Comparison of ENCODE assay signal across 11 mouse cellular contexts in the genomic region with DNA sequence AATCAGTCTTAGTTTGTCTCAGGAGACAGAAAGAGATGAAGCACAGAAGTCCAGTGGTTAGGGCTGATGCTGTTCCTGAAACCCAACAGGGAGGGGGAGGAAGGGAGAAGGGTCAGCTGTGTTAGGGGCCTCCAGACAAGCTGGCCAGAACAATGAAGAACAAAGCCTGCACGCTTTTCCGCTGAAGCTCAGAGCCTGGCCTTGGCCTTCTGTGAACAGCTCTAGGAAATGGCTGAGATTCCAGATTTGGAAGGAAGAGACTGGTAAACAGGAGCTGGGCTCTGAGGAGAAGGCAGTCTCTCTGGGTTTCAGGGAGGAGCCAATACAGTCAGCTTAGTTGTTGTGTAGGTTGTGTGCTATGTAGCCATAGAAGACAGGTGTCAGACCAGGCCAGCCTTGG. TPM values are rescaled to one million over a fixed set of nuclear protein-coding genes. Genes with fewer than 3 reads are reported as not detected.
DNase-seq lines count a peak whose midpoint lies in the region; ATAC-seq and TF ChIP-seq lines count a peak whose summit lies in the region.
"Had no signal": no experiment of that assay in that cellular context is flagged by ENCODE, and none has a peak within 500 bp of the region (broad histone marks: within the 10 kb centered on the region; RNA-seq: fewer than 3 reads in every experiment).

No protein-coding gene starts in this region.

- no peak overlapping the region for H3K4me3 ChIP-seq in gastrocnemius, adult 2 months
- H3K4me3 ChIP-seq in cortical plate, adult 2 months (ENCODE audit: insufficient read depth, low read length): no peak overlapping the region
- no peak overlapping the region for H3K4me3 ChIP-seq in lung, embryonic 16.5 days (ENCODE audit: low read length)
- H3K4me3 ChIP-seq in forebrain, postnatal 0 days (ENCODE audit: low read depth, low read length): no peak overlapping the region
- H3K4me3 ChIP-seq in layer of hippocampus, adult 2 months: no peak overlapping the region
- H3K4me3 ChIP-seq: limb, embryonic 10.5 days had no signal

- no peak overlapping the region for H3K4me2 ChIP-seq in lung, embryonic 16.5 days (ENCODE audit: low read depth, low read length)
- H3K4me2 ChIP-seq in forebrain, postnatal 0 days (ENCODE audit: low read depth): no peak overlapping the region

- peak; percentile 83 for ATAC-seq in lung, embryonic 16.5 days (ENCODE audit: low read depth)
- ATAC-seq in forebrain, postnatal 0 days: no peak
- ATAC-seq: midbrain, embryonic 16.5 days had no signal

- WGBS in lung, embryonic 16.5 days: 68% methylated on average over 2 of the region's 2 CpGs
- WGBS in forebrain, postnatal 0 days: 48% methylated on average over 2 of the region's 2 CpGs

- H3K27me3 ChIP-seq in lung, embryonic 16.5 days (ENCODE audit: control insufficient read depth, insufficient read depth, low read depth, low read length): no peaks in the 10 kb centered on the region
- no peaks in the 10 kb centered on the region for H3K27me3 ChIP-seq in forebrain, postnatal 0 days (ENCODE audit: insufficient read depth, low read length)

- no peaks in the 10 kb centered on the region for H3K36me3 ChIP-seq in lung, embryonic 16.5 days (ENCODE audit: control insufficient read depth, insufficient read depth, low read length)
- no peaks in the 10 kb centered on the region for H3K36me3 ChIP-seq in forebrain, postnatal 0 days (ENCODE audit: insufficient read depth)
- H3K36me3 ChIP-seq: limb, embryonic 10.5 days had no signal

- no peak for DNase-seq in gastrocnemius, adult 2 months
- no peak for DNase-seq in gastrocnemius, adult 8-10 months (ENCODE audit: low spot score in 2 of 2)
- DNase-seq in kidney, adult 8-10 months: peak; percentile 50 to 67
- DNase-seq in forebrain, postnatal 0 days: no peak
- DNase-seq in urinary bladder, adult 18-20 months (ENCODE audit: low spot score in 2 of 2): no peak
- no peak for DNase-seq in layer of hippocampus, adult 2 months (ENCODE audit: low spot score in 2 of 2)
- DNase-seq: gastrocnemius, postnatal 36 days had no signal

- no peaks in the 10 kb centered on the region for H3K9me3 ChIP-seq in lung, embryonic 16.5 days (ENCODE audit: control insufficient read depth, low read length)
- no peaks in the 10 kb centered on the region for H3K9me3 ChIP-seq in forebrain, postnatal 0 days (ENCODE audit: low read length)
- H3K9me3 ChIP-seq: limb, embryonic 10.5 days had no signal

- no peak for TF ChIP-seq POLR2A in cortical plate, adult 2 months (IDR thresholded peaks at IDR 0.05; ENCODE audit: extremely low read depth, insufficient read depth, low read length)

- H3K27ac ChIP-seq in gastrocnemius, adult 2 months: peak overlapping the region; percentile 86
- H3K27ac ChIP-seq in cortical plate, adult 2 months (ENCODE audit: insufficient read depth, low read length): peak overlapping the region; percentile 80; the same call in 1 of the 2 replicates
- H3K27ac ChIP-seq in lung, embryonic 16.5 days (ENCODE audit: low read length): peak overlapping the region; percentile 82
- no peak overlapping the region for H3K27ac ChIP-seq in forebrain, postnatal 0 days (ENCODE audit: low read depth, low read length)
- H3K27ac ChIP-seq in layer of hippocampus, adult 2 months: no peak overlapping the region; the same call in 1 of the 2 replicates
- H3K27ac ChIP-seq: limb, embryonic 10.5 days had no signal

- no peaks in the 10 kb centered on the region for H3K4me1 ChIP-seq in cortical plate, adult 2 months (ENCODE audit: control insufficient read depth, insufficient read depth, low read length)
- H3K4me1 ChIP-seq in lung, embryonic 16.5 days (replicated peaks; ENCODE audit: control insufficient read depth, insufficient read depth, low read length): no peaks in the 10 kb centered on the region
- H3K4me1 ChIP-seq in forebrain, postnatal 0 days (ENCODE audit: insufficient read depth): no peaks in the 10 kb centered on the region

- intact Hi-C loops in gastrocnemius, adult 2 months (cut with DNase I): no loop called here

- H3K9ac ChIP-seq in lung, embryonic 16.5 days (ENCODE audit: low read length): no peak overlapping the region
- H3K9ac ChIP-seq in forebrain, postnatal 0 days: no peak overlapping the region

- no peak for TF ChIP-seq CTCF in gastrocnemius, adult 2 months (IDR thresholded peaks at IDR 0.05)
- TF ChIP-seq CTCF in cortical plate, adult 2 months (IDR thresholded peaks at IDR 0.05; ENCODE audit: extremely low read depth, insufficient read depth, low read length): no peak
- TF ChIP-seq CTCF in forebrain, postnatal 0 days (IDR thresholded peaks at IDR 0.05; ENCODE audit: low read depth): no peak
- no peak for TF ChIP-seq CTCF in layer of hippocampus, adult 2 months (conservative IDR thresholded peaks at IDR 0.05)

RNA-seq across cellular contexts. Expression of gene Robo4, which starts 1.1 kb away (rescaled TPM):
- 10 to 100 TPM in 1 of 2 experiments, 1 to 10 TPM in 1; 8.6 to 10.6 TPM for total RNA-seq in gastrocnemius, adult 2 months (2021)
- total RNA-seq in gastrocnemius, adult 8-10 months (2022): 1 to 10 TPM; 6.8 to 9.2 (median 7.1) TPM
- 6.4 and 6.9 TPM in 2 replicates for polyA plus RNA-seq in cortical plate, adult 2 months (2012; rRNA removed)
- 24.7 and 29.8 TPM in 2 replicates for polyA plus RNA-seq in lung, embryonic 16.5 days (2015; fragmentation: Nextera tagmentation; extraction: Ambion mirVana)
- total RNA-seq in forebrain, postnatal 0 days (2014; rRNA removed): 4.1 and 9.6 TPM in 2 replicates
- 3.1 and 3.3 TPM in 2 replicates for polyA plus RNA-seq in forebrain, postnatal 0 days (2015; fragmentation: Nextera tagmentation; extraction: Ambion mirVana)
- total RNA-seq in layer of hippocampus, adult 2 months (2021): 1 to 10 TPM; 4.9 to 5.8 TPM

RNA-seq across cellular contexts. Expression of gene Robo3, which starts 32.5 kb away (rescaled TPM):
- not detected for total RNA-seq in gastrocnemius, adult 2 months (2021)
- not detected for total RNA-seq in gastrocnemius, adult 8-10 months (2022)
- polyA plus RNA-seq in cortical plate, adult 2 months (2012; rRNA removed): 66.5 and 71.0 TPM in 2 replicates
- polyA plus RNA-seq in lung, embryonic 16.5 days (2015; fragmentation: Nextera tagmentation; extraction: Ambion mirVana): 0.15 and 0.19 TPM in 2 replicates
- 1.2 and 1.9 TPM in 2 replicates for total RNA-seq in forebrain, postnatal 0 days (2014; rRNA removed)
- polyA plus RNA-seq in forebrain, postnatal 0 days (2015; fragmentation: Nextera tagmentation; extraction: Ambion mirVana): 0.48 and 1.5 TPM in 2 replicates
- 10 to 100 TPM; 14.8 to 19.0 TPM for total RNA-seq in layer of hippocampus, adult 2 months (2021)
- total RNA-seq: gastrocnemius, postnatal 36 days had no signal

RNA-seq across cellular contexts. Expression of gene Hepacam, which starts 33.4 kb away (rescaled TPM):
- total RNA-seq in gastrocnemius, adult 2 months (2021): under 1 TPM in 1 of 2 experiments, not detected in 1; 0.20 TPM
- under 1 TPM in 1 of 4 experiments, not detected in 3; 0.21 TPM for total RNA-seq in gastrocnemius, adult 8-10 months (2022)
- 91.0 and 95.7 TPM in 2 replicates for polyA plus RNA-seq in cortical plate, adult 2 months (2012; rRNA removed)
- polyA plus RNA-seq in lung, embryonic 16.5 days (2015; fragmentation: Nextera tagmentation; extraction: Ambion mirVana): 0.35 and 0.40 TPM in 2 replicates
- total RNA-seq in forebrain, postnatal 0 days (2014; rRNA removed): 11.8 and 17.2 TPM in 2 replicates
- 27.8 and 39.8 TPM in 2 replicates for polyA plus RNA-seq in forebrain, postnatal 0 days (2015; fragmentation: Nextera tagmentation; extraction: Ambion mirVana)
- total RNA-seq in layer of hippocampus, adult 2 months (2021): 10 to 100 TPM; 65.9 to 68.1 TPM

RNA-seq across cellular contexts. Expression of gene Ccdc15, which starts 52.4 kb away (rescaled TPM):
- 1 to 10 TPM; 1.7 to 1.8 TPM for total RNA-seq in gastrocnemius, adult 2 months (2021)
- total RNA-seq in gastrocnemius, adult 8-10 months (2022): 1 to 10 TPM; 1.3 to 1.7 (median 1.6) TPM
- 1.4 and 1.5 TPM in 2 replicates for polyA plus RNA-seq in cortical plate, adult 2 months (2012; rRNA removed)
- polyA plus RNA-seq in lung, embryonic 16.5 days (2015; fragmentation: Nextera tagmentation; extraction: Ambion mirVana): 7.6 TPM in 2 replicates
- total RNA-seq in forebrain, postnatal 0 days (2014; rRNA removed): 6.3 and 8.7 TPM in 2 replicates
- polyA plus RNA-seq in forebrain, postnatal 0 days (2015; fragmentation: Nextera tagmentation; extraction: Ambion mirVana): 4.2 and 7.8 TPM in 2 replicates
- 1 to 10 TPM; 1.6 to 3.1 TPM for total RNA-seq in layer of hippocampus, adult 2 months (2021)

Comparison
In these comparisons a context has a peak if more than half of its experiments do, and no peak if none do; other contexts are left out.
1. DNase-seq: peak in kidney, adult 8-10 months (2 of 2); none in gastrocnemius, adult 2 months (single experiment), gastrocnemius, adult 8-10 months (0 of 2), forebrain, postnatal 0 days (single experiment), urinary bladder, adult 18-20 months (0 of 2) and layer of hippocampus, adult 2 months (0 of 2).
2. H3K27ac ChIP-seq: peak in gastrocnemius, adult 2 months (single experiment), cortical plate, adult 2 months (single experiment) and lung, embryonic 16.5 days (single experiment); none in forebrain, postnatal 0 days (single experiment) and layer of hippocampus, adult 2 months (single experiment).
3. RNA of gene Hepacam, which starts 33.4 kb away (total RNA-seq): 65.9 to 68.1 TPM in layer of hippocampus, adult 2 months and 11.8 to 17.2 TPM in forebrain, postnatal 0 days; 0.20 TPM in gastrocnemius, adult 2 months and 0.21 TPM in gastrocnemius, adult 8-10 months; every median in the first group is over 10 times any median in the second.